Mouse (Mus musculus) kidney, adult 2 months (tissue): ENCODE data around the gene Aph1c. TPM values are rescaled to one million over a fixed set of nuclear protein-coding genes. Genes with fewer than 3 reads are reported as not detected.

Experiments
- DNase-seq: peaks from one replicate; pipeline ENCODE4 v3.0.0; 2021
- H3K27ac ChIP-seq: fragments of 200-500 bp; 2 replicates; pipeline ENCODE4 v1.5.1; 2012; ENCODE audit warnings: low read depth, low read length, control low read depth, inconsistent platforms; ENCODE audit not compliant: insufficient read depth
- H3K27me3 ChIP-seq: fragments of 200-500 bp; replicated peaks from 2 replicates; pipeline ENCODE4 v1.6.1; 2012; ENCODE audit warnings: mild to moderate bottlenecking, moderate library complexity, low read length, inconsistent platforms; ENCODE audit not compliant: control insufficient read depth, insufficient read depth
- H3K36me3 ChIP-seq: fragments of 200-500 bp; 2 replicates; pipeline ENCODE4 v1.6.1; 2012; ENCODE audit warnings: mild to moderate bottlenecking, moderate library complexity, low read length, inconsistent platforms; ENCODE audit not compliant: control insufficient read depth, insufficient read depth
- H3K4me1 ChIP-seq: fragments of 200-500 bp; 2 replicates; pipeline ENCODE4 v1.6.1; 2011; ENCODE audit warnings: low read length; ENCODE audit not compliant: control insufficient read depth, insufficient read depth
- H3K4me3 ChIP-seq: fragments of 200-500 bp; 2 replicates; pipeline ENCODE4 v1.5.1; 2011; ENCODE audit warnings: mild to moderate bottlenecking, low read depth, low read length, control low read depth; ENCODE audit not compliant: insufficient read depth
- CTCF ChIP-seq: fragments of 200-500 bp; conservative IDR thresholded peaks from 2 replicates; pipeline ENCODE4 v1.5.1; 2011; ENCODE audit warnings: low read depth, mild to moderate bottlenecking, control low read depth, low read length, moderate library complexity, mixed read lengths; ENCODE audit not compliant: insufficient read depth, insufficient read length
- POLR2A ChIP-seq: fragments of 200-500 bp; IDR thresholded peaks from one replicate; pipeline ENCODE4 v1.6.1; 2011; ENCODE audit warnings: low read depth, low read length, control low read depth
- WGBS: fragments of 180-500 bp; shearing (Covaris S2); methylation state at CpG from one replicate; pipeline ENCODE4 v1.1.7; 2018; 5-methylcytosine and 5-hydroxymethylcytosine counted together
- polyA plus RNA-seq: library from polyadenylated mRNA; depleted of rRNA; stranded (reverse); fragments of >200 nt; gene quantifications from 2 replicates; pipeline ENCODE4 v1.2.3, GENCODE M21; 2012; rRNA removed

Gene Aph1c
- polyA plus RNA-seq, 1 experiment, result 29.4 TPM

DNA sequence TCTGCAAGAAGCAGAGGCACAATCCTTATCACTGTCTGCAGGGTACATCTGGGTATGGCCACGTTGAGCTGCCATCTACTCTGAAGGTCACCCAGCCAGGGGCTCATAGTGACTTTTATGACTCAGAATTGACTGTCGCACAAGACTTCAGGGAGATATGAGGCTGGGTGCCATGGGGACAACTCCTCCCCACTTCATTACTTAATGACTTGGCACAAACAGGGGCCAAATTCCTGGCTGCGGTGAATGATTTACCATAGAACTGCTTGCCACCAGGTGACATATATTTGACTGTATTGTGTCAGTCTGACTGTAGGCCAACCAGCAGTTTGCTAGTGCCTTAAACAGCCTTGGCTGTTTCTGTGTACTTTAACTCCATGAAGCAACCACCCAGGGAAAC is 65.3 kb downstream of the Aph1c start:
- Histone ChIP-seq H3K4me3 (no peak overlapping the region), H3K27ac (peak overlapping the region; percentile 93), H3K36me3 (no peaks in the 10 kb centered on the region), H3K4me1 (peaks cover 20% of the 10 kb centered on the region), H3K27me3 (no peaks in the 10 kb centered on the region)
- peak; percentile 94 for DNase-seq
- TF ChIP-seq POLR2A, result no peak
- no peak for TF ChIP-seq CTCF
- 22% methylated on average over 3 of the region's 3 CpGs for WGBS

DNA sequence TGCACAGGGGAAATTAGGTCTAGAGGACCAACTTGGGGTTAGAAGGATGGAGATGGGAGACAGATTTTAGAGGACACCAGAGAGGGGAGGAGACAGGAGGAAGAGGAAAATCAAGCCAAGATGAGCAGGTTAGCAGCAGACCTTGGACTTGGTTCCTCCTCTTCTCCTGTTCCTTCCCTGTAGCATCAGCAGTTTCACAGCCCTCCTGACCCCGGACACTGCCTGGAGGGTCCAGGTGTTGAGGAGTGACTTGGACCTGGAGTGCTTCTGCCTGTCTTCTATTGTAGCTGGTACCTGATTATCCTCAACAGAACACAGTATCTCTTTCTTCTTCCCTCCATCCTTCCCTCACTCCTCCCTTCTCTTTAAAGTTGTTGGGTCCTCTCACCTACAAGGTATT is 65.8 kb downstream of the Aph1c start:
- H3K27ac ChIP-seq, result peak overlapping the region; percentile 89
- 58% methylated on average over 1 of the region's 1 CpGs for WGBS
- DNase-seq, result peak; percentile 71
- TF ChIP-seq CTCF, result no peak
- TF ChIP-seq POLR2A, result no peak
- H3K36me3 ChIP-seq, result no peaks in the 10 kb centered on the region
- H3K4me3 ChIP-seq, result no peak overlapping the region
- peaks cover 20% of the 10 kb centered on the region for H3K4me1 ChIP-seq
- H3K27me3 ChIP-seq, result no peaks in the 10 kb centered on the region

Other genes starting within 250 kb of the Aph1c start
- 25.1 and 29.6 TPM in 2 replicates for gene Usp3, start 241.6 kb downstream of the Aph1c start, polyA plus RNA-seq
- 295 and 328 TPM in 2 replicates for gene Car12, start 121.0 kb downstream of the Aph1c start, polyA plus RNA-seq
- gene Aph1b, start 39.2 kb downstream of the Aph1c start, polyA plus RNA-seq, result 5.4 and 6.5 TPM in 2 replicates
- gene Gm10647, start 37.7 kb downstream of the Aph1c start, polyA plus RNA-seq, result 0.16 and 0.20 TPM in 2 replicates
- gene Rab8b, start 85.0 kb upstream of the Aph1c start, polyA plus RNA-seq, result 5.6 and 8.1 TPM in 2 replicates
- 92.4 and 128 TPM in 2 replicates for gene Rps27l, start 111.4 kb upstream of the Aph1c start, polyA plus RNA-seq
- 24.3 and 29.9 TPM in 2 replicates for gene Lactb, start 140.8 kb upstream of the Aph1c start, polyA plus RNA-seq
- 57.9 and 110 TPM in 2 replicates for gene Tpm1, start 214.7 kb upstream of the Aph1c start, polyA plus RNA-seq